Mouse (Mus musculus): ENCODE results near the gene Hp1bp3.

- no peak for TF ChIP-seq CTCF (IDR thresholded peaks at IDR 0.05; ENCODE audit: extremely low read depth, insufficient read length, insufficient replicate concordance, low read depth, low read length)
- no peak for TF ChIP-seq POLR2A (IDR thresholded peaks at IDR 0.05; ENCODE audit: low read depth, low read length)
These were observed 77.3 kb downstream of the Hp1bp3 start for GRCm38 (mm10) chr4:138293261-138293948.

Data from small intestine, adult 2 months (tissue).